ENCODE assay signal across 8 mouse cellular contexts in genomic region chr11:75647681-75648211, GRCm38 (mm10). TPM values are rescaled to one million over a fixed set of nuclear protein-coding genes. Genes with fewer than 3 reads are reported as not detected.
A peak's percentile ranks its signal among the peaks of the same experiment; 100 is the strongest.
DNase-seq lines count a peak whose midpoint lies in the region; ATAC-seq and TF ChIP-seq lines count a peak whose summit lies in the region.

No protein-coding gene starts in this region.

- DNase-seq in layer of hippocampus, adult 11-12 months (ENCODE audit: low spot score), result peak; percentile 63
- no peak for DNase-seq in layer of hippocampus, adult 9-10 months (ENCODE audit: low spot score)
- peak; percentile 84 for DNase-seq in brain, adult 2 months (ENCODE audit: low read depth, low spot score)
- DNase-seq in cerebellum, postnatal 25 days, result peak; percentile 66 to 73
- no peak for DNase-seq in natural killer cell, adult 2 months (ENCODE audit: low spot score in 2 of 2)
- DNase-seq in spleen, postnatal 14 days (ENCODE audit: low spot score in 2 of 2), result no peak

- TF ChIP-seq POLR2A in myocyte (IDR thresholded peaks at IDR 0.05; ENCODE audit: insufficient read length, low read depth), result no peak

- no peak overlapping the region for H3ac ChIP-seq in myocyte (ENCODE audit: control insufficient read depth, insufficient read length)

- H3K4me2 ChIP-seq in heart, embryonic 16.5 days (ENCODE audit: low read depth, low read length), result peak overlapping the region; percentile 15
- no peak overlapping the region for H3K4me2 ChIP-seq in myocyte (ENCODE audit: low read depth)

- H3K36me3 ChIP-seq in heart, embryonic 16.5 days (ENCODE audit: control insufficient read depth, insufficient read depth), result no peaks in the 10 kb centered on the region
- no peaks in the 10 kb centered on the region for H3K36me3 ChIP-seq in myocyte (ENCODE audit: control insufficient read depth, insufficient read depth)

- no peak overlapping the region for H3K4me3 ChIP-seq in heart, embryonic 16.5 days (ENCODE audit: low read length)
- no peak overlapping the region for H3K4me3 ChIP-seq in myocyte

- H3K4me1 ChIP-seq in heart, embryonic 16.5 days (ENCODE audit: control insufficient read depth, insufficient read depth, low read length), result peaks cover 32% of the 10 kb centered on the region

- H3K9ac ChIP-seq in heart, embryonic 16.5 days (ENCODE audit: low read length), result peak overlapping the region; percentile 45

- H3K27me3 ChIP-seq in heart, embryonic 16.5 days (ENCODE audit: control insufficient read depth, insufficient read depth, low read length), result no peaks in the 10 kb centered on the region
- H3K27me3 ChIP-seq in myocyte (ENCODE audit: control insufficient read depth, insufficient read depth, insufficient read length), result no peaks in the 10 kb centered on the region

- H3K9me3 ChIP-seq in heart, embryonic 16.5 days (replicated peaks; ENCODE audit: control insufficient read depth, low read length), result no peaks in the 10 kb centered on the region

- peak; percentile 40 for ATAC-seq in heart, embryonic 16.5 days (replicated peaks; ENCODE audit: extremely low read depth, insufficient read depth, low FRiP score)

- 39% methylated on average over 6 of the region's 6 CpGs for WGBS in heart, embryonic 16.5 days

- H3K27ac ChIP-seq in heart, embryonic 16.5 days (ENCODE audit: low read length), result peak overlapping the region; percentile 92

- H3K79me2 ChIP-seq in myocyte (ENCODE audit: control insufficient read depth, insufficient read depth), result peaks cover 9% of the 10 kb centered on the region

TF ChIP-seq in myocyte, 11 proteins besides CTCF, POLR2A, EP300 and RAD21:
- no peak for TF ChIP-seq E2F4 (IDR thresholded peaks at IDR 0.05; ENCODE audit: insufficient read depth)
- TF ChIP-seq POLR2AphosphoS2 (IDR thresholded peaks at IDR 0.05; ENCODE audit: insufficient read length, low read depth), result peak; percentile 23
- no peak for TF ChIP-seq SRF (IDR thresholded peaks at IDR 0.05; ENCODE audit: control insufficient read depth, insufficient read length, low read depth)
- TF ChIP-seq TCF12 (IDR thresholded peaks at IDR 0.05; ENCODE audit: insufficient read depth, poor library complexity, severe bottlenecking), result no peak
- TF ChIP-seq MYOG (IDR thresholded peaks at IDR 0.05; ENCODE audit: control insufficient read depth in 1 of 3, insufficient read depth in 1 of 3, insufficient read length in 2 of 3, low read depth in 2 of 3), result peak in 1 of 3 experiments; percentile 23
- TF ChIP-seq MAX (IDR thresholded peaks at IDR 0.05; ENCODE audit: low read depth), result no peak
TF ChIP-seq in myocyte: peak in this region for 2.

RNA-seq across cellular contexts. Expression of gene Myo1c, which starts 2.6 kb away (rescaled TPM):
- 72.4 and 83.8 TPM in 2 replicates for polyA plus RNA-seq in heart, embryonic 16.5 days (2015; fragmentation: Nextera tagmentation; extraction: Ambion mirVana)
- polyA plus RNA-seq in myocyte (2012; fragmentation: generic; extraction: Trizol), result 177 TPM

RNA-seq across cellular contexts. Expression of gene Inpp5k, which starts 17.0 kb away (rescaled TPM):
- 29.1 and 31.1 TPM in 2 replicates for polyA plus RNA-seq in heart, embryonic 16.5 days (2015; fragmentation: Nextera tagmentation; extraction: Ambion mirVana)
- 20.7 TPM for polyA plus RNA-seq in myocyte (2012; fragmentation: generic; extraction: Trizol)

RNA-seq across cellular contexts. Expression of gene Crk, which starts 31.3 kb away (rescaled TPM):
- polyA plus RNA-seq in heart, embryonic 16.5 days (2015; fragmentation: Nextera tagmentation; extraction: Ambion mirVana), result 99.6 and 101 TPM in 2 replicates
- polyA plus RNA-seq in myocyte (2012; fragmentation: generic; extraction: Trizol), result 34.5 TPM

RNA-seq across cellular contexts. Expression of gene Pitpna, which starts 59.8 kb away (rescaled TPM):
- polyA plus RNA-seq in heart, embryonic 16.5 days (2015; fragmentation: Nextera tagmentation; extraction: Ambion mirVana), result 68.0 and 78.0 TPM in 2 replicates
- polyA plus RNA-seq in myocyte (2012; fragmentation: generic; extraction: Trizol), result 125 TPM

Comparison
In these comparisons a context has a peak if more than half of its experiments do, and no peak if none do; other contexts are left out.
1. DNase-seq: peak in layer of hippocampus, adult 11-12 months (single experiment), brain, adult 2 months (single experiment) and cerebellum, postnatal 25 days (2 of 2); none in layer of hippocampus, adult 9-10 months (single experiment), natural killer cell, adult 2 months (0 of 2) and spleen, postnatal 14 days (0 of 2).